Mouse (Mus musculus): Measurements from ENCODE around the gene Sec31a. TPM values are rescaled to one million over a fixed set of nuclear protein-coding genes. Genes with fewer than 3 reads are reported as not detected.

The Sec31a gene
- total and polyA plus RNA-seq, 3 experiments: 61.2 to 165 TPM; not detected in 1

DNA sequence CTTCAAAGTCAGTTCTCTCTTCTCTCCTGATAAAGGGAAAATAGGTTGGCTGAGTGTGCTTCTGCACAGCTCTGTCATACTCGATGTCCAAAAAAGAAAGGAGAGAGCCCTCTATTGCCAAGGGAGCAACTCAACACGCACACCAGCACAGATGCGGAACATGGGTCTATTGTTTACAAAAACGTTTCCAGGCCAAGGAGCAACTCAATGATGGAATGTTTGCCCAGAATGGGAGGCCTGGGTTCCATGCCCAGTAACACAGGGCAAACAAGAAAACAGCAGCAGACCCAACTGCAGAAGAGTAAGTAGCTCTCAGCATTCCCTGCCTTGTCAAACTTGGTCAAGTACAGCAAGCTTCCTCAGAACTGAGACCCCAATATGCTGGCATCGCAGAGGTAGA is 47.5 kb downstream of the Sec31a start:
- TF ChIP-seq GATA1 (IDR thresholded peaks at IDR 0.05; ENCODE audit: low read depth, low read length): no peak
- no peak for TF ChIP-seq MAFK (IDR thresholded peaks at IDR 0.05; ENCODE audit: borderline replicate concordance, low read depth, low read length)
- TF ChIP-seq ETS1 (IDR thresholded peaks at IDR 0.05; ENCODE audit: low read depth, low read length): no peak
- no peak for TF ChIP-seq EP300 (IDR thresholded peaks at IDR 0.05; ENCODE audit: low read depth in 1 of 2, low read length in 2 of 2)
- no peak for TF ChIP-seq MYC (IDR thresholded peaks at IDR 0.05; ENCODE audit: low read depth, low read length)
- no peak for TF ChIP-seq RAD21 (IDR thresholded peaks at IDR 0.05; ENCODE audit: low read depth, low read length)
- TF ChIP-seq MEF2A (IDR thresholded peaks at IDR 0.05; ENCODE audit: extremely low read depth, insufficient replicate concordance, low read depth, low read length, poor library complexity, severe bottlenecking): no peak
- no peak for TF ChIP-seq SMC3 (IDR thresholded peaks at IDR 0.05; ENCODE audit: low read depth, low read length)
- TF ChIP-seq JUND (IDR thresholded peaks at IDR 0.05; ENCODE audit: low read depth, low read length): no peak
- TF ChIP-seq MAX (IDR thresholded peaks at IDR 0.05; ENCODE audit: low read length): no peak
- no peak for TF ChIP-seq ZKSCAN1 (IDR thresholded peaks at IDR 0.05; ENCODE audit: low read depth, low read length)
- no peak for TF ChIP-seq NRF1 (IDR thresholded peaks at IDR 0.05; ENCODE audit: insufficient read depth, low read depth, low read length, poor library complexity, severe bottlenecking)

GRCm38 (mm10) chr5:100367051-100367450 is 49.0 kb downstream of the Sec31a start:
- Histone ChIP-seq H3K27me3 (ENCODE audit: control insufficient read depth in 1 of 2, insufficient read depth in 2 of 2, low read length in 2 of 2) (no peaks in the 10 kb centered on the region), H3K4me1 (ENCODE audit: control insufficient read depth in 1 of 2, insufficient read depth in 2 of 2, low read length in 2 of 2) (no peaks in the 10 kb centered on the region)

More for the DNA sequence above, 47.5 kb downstream of the Sec31a start:
- Histone ChIP-seq H3K27me3 (ENCODE audit: control insufficient read depth in 1 of 2, insufficient read depth in 2 of 2, low read length in 2 of 2) (no peaks in the 10 kb centered on the region), H3K36me3 (ENCODE audit: control insufficient read depth in 1 of 2, insufficient read depth in 2 of 2, low read length in 2 of 2) (peaks cover 0 to 2% of the 10 kb centered on the region in 2 experiments; a peak in 2 of 4 replicates), H3K9me3 (replicated peaks; ENCODE audit: insufficient read depth, low read length) (no peaks in the 10 kb centered on the region), H3K27ac (ENCODE audit: control insufficient read depth, low read depth, low read length) (no peak overlapping the region), H3K4me1 (ENCODE audit: control insufficient read depth in 1 of 2, insufficient read depth in 2 of 2, low read length in 2 of 2) (no peaks in the 10 kb centered on the region), H3K79me2 (ENCODE audit: control insufficient read depth, insufficient read depth, low read length, poor library complexity) (no peaks in the 10 kb centered on the region), H3K4me3 (ENCODE audit: control insufficient read depth in 1 of 2, insufficient read depth in 1 of 2, low read depth in 2 of 2, low read length in 2 of 2) (no peak overlapping the region), H3K9ac (ENCODE audit: control insufficient read depth, low read depth, low read length, poor library complexity, severe bottlenecking) (no peak overlapping the region)
- no peak for DNase-seq (ENCODE audit: low read depth, low spot score)

More at GRCm38 (mm10) chr5:100367051-100367450, 49.0 kb downstream of the Sec31a start:
- TF ChIP-seq USF2 (IDR thresholded peaks at IDR 0.05; ENCODE audit: borderline replicate concordance in 1 of 2, insufficient read depth in 1 of 2, low read depth in 1 of 2, low read length in 2 of 2): no peak
- no peak for TF ChIP-seq NELFE (IDR thresholded peaks at IDR 0.05; ENCODE audit: low read depth, low read length)
- TF ChIP-seq ZKSCAN1 (IDR thresholded peaks at IDR 0.05; ENCODE audit: low read depth, low read length): no peak
- no peak for TF ChIP-seq MYB (IDR thresholded peaks at IDR 0.05; ENCODE audit: low read depth, low read length)
- no peak for TF ChIP-seq MAZ (IDR thresholded peaks at IDR 0.05; ENCODE audit: low read depth, low read length)
- TF ChIP-seq RCOR1 (IDR thresholded peaks at IDR 0.05; ENCODE audit: low read depth, low read length): no peak
- TF ChIP-seq ZMIZ1 (IDR thresholded peaks at IDR 0.05; ENCODE audit: low read depth, low read length): no peak
- no peak for TF ChIP-seq GABPA (IDR thresholded peaks at IDR 0.05; ENCODE audit: low read depth, low read length)
- no peak for TF ChIP-seq RAD21 (IDR thresholded peaks at IDR 0.05; ENCODE audit: low read depth, low read length)
- no peak for TF ChIP-seq UBTF (IDR thresholded peaks at IDR 0.05; ENCODE audit: borderline replicate concordance, insufficient read depth, low read depth, low read length)
- no peak for TF ChIP-seq ZC3H11A (IDR thresholded peaks at IDR 0.05; ENCODE audit: low read depth, low read length)
- no peak for TF ChIP-seq E2F4 (IDR thresholded peaks at IDR 0.05; ENCODE audit: borderline replicate concordance, low read depth, low read length)
- no peak for TF ChIP-seq MEF2A (IDR thresholded peaks at IDR 0.05; ENCODE audit: extremely low read depth, insufficient replicate concordance, low read depth, low read length, poor library complexity, severe bottlenecking)
- no peak for TF ChIP-seq TBP (IDR thresholded peaks at IDR 0.05; ENCODE audit: low read depth, low read length)
- no peak for TF ChIP-seq ETS1 (IDR thresholded peaks at IDR 0.05; ENCODE audit: low read depth, low read length)
- DNase-seq (ENCODE audit: low read depth, low spot score): no peak
- Histone ChIP-seq H3K9ac (ENCODE audit: control insufficient read depth, low read depth, low read length, poor library complexity, severe bottlenecking) (no peak overlapping the region), H3K36me3 (ENCODE audit: control insufficient read depth in 1 of 2, insufficient read depth in 2 of 2, low read length in 2 of 2) (peaks cover 0 to 2% of the 10 kb centered on the region in 2 experiments; a peak in 2 of 4 replicates), H3K9me3 (replicated peaks; ENCODE audit: insufficient read depth, low read length) (no peaks in the 10 kb centered on the region), H3K27ac (ENCODE audit: control insufficient read depth, low read depth, low read length) (no peak overlapping the region), H3K4me3 (ENCODE audit: control insufficient read depth in 1 of 2, insufficient read depth in 1 of 2, low read depth in 2 of 2, low read length in 2 of 2) (no peak overlapping the region), H3K79me2 (ENCODE audit: control insufficient read depth, insufficient read depth, low read length, poor library complexity) (no peaks in the 10 kb centered on the region)
